Mouse (Mus musculus): ENCODE data around the gene Dnajb7.
A peak's percentile ranks its signal among the peaks of the same experiment; 100 is the strongest.

Gene Dnajb7

GRCm38 (mm10) chr15:81365246-81365645 is 42.9 kb downstream of the Dnajb7 start:
- no peak for DNase-seq (ENCODE audit: low spot score in 2 of 2)

- DNase-seq (ENCODE audit: low spot score in 2 of 2), result no peak
Measured at GRCm38 (mm10) chr15:81364271-81364670, 43.8 kb downstream of the Dnajb7 start.

GRCm38 (mm10) chr15:81362501-81362900 is 45.6 kb downstream of the Dnajb7 start:
- DNase-seq (ENCODE audit: low spot score in 2 of 2), result no peak

- no peak for DNase-seq (ENCODE audit: low spot score in 2 of 2)
Measured at GRCm38 (mm10) chr15:81361417-81362015, 46.6 kb downstream of the Dnajb7 start.

GRCm38 (mm10) chr15:81361022-81361404 is 47.1 kb downstream of the Dnajb7 start:
- DNase-seq (ENCODE audit: low spot score in 2 of 2), result no peak

- peak; percentile 80 to 94 for DNase-seq (ENCODE audit: low spot score in 2 of 2)
Measured at GRCm38 (mm10) chr15:81360345-81361021, 47.6 kb downstream of the Dnajb7 start, which contains the start of gene Slc25a17. Gene Slc25a17 (minus strand): TSS chr15:81360812.

- no peak for DNase-seq (ENCODE audit: low spot score in 2 of 2)
Measured at GRCm38 (mm10) chr15:81359421-81359820, 48.7 kb downstream of the Dnajb7 start.

GRCm38 (mm10) chr15:81358943-81359342 is 49.2 kb downstream of the Dnajb7 start:
- no peak for DNase-seq (ENCODE audit: low spot score in 2 of 2)

GRCm38 (mm10) chr15:81356946-81357345 is 51.2 kb downstream of the Dnajb7 start:
- DNase-seq (ENCODE audit: low spot score in 2 of 2), result peak; percentile 47 to 59
